Mouse (Mus musculus): ENCODE data around the gene Pes1. TPM values are rescaled to one million over a fixed set of nuclear protein-coding genes. Genes with fewer than 3 reads are reported as not detected.
A peak's percentile ranks its signal among the peaks of the same experiment; 100 is the strongest.
"Not testable (repeated sequence)": the region's sequence is repeated elsewhere in the genome, so short reads cannot be mapped to it uniquely, and the experiment has no call there.

Pes1 gene
- polyA plus RNA-seq, 1 experiment from 2014 or later: 73.8 TPM

DNA sequence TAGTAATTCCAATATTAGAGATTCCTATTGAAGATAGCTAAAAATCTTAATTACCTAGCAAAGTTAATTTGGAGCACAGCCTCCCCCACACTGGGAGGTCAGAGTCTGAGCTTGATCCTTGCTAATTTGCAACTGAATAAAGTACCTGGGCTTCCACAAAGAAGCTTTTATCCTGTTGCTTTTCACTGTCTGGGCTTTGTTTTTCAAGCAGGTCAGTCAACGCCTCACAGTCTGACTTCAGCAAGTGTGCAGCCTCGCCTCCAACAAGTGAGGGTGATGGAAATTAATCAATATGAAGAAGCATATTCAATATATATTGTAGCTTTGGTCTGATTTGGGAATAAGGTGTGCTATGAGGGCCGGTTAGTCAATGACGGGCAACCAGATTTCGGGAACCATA lies 8.9 kb upstream of the Pes1 start:
- H3K4me2 ChIP-seq (ENCODE audit: low read depth, low read length); H3K36me3 ChIP-seq (ENCODE audit: control insufficient read depth, insufficient read depth, low read length); H3K27me3 ChIP-seq (ENCODE audit: control insufficient read depth, insufficient read depth, low read length); ATAC-seq (ENCODE audit: insufficient read depth, low FRiP score); H3K9me3 ChIP-seq (replicated peaks; ENCODE audit: control insufficient read depth, low read length); H3K9ac ChIP-seq (ENCODE audit: low read length); H3K27ac ChIP-seq (ENCODE audit: low read length); H3K4me3 ChIP-seq (replicated peaks; ENCODE audit: low read length); H3K4me1 ChIP-seq (ENCODE audit: control insufficient read depth, insufficient read depth, low read length): not testable (repeated sequence)
- whole genome bisulfite sequencing: 81% methylated on average over 5 of the region's 5 CpGs

DNA sequence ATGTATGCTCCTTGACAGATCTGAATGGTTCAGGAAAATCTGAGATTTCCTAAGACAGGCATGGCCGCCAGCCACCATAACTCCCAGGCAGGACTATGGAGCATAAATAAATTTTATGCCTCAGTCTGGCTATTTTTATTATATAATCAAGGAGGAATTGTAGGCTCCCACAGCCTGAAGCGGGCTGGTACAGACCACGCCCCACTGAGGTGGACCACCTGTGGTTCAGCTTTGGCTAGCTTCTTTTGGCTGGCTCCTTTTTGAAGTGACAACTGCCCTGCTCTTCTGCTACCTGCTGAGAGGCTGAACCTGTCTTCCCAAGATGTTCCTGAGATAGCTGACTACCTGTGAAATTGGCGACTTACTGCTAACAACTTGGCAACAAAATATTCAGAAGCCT lies 8.4 kb upstream of the Pes1 start:
- H3K9ac ChIP-seq (ENCODE audit: low read length): not testable (repeated sequence)

DNA sequence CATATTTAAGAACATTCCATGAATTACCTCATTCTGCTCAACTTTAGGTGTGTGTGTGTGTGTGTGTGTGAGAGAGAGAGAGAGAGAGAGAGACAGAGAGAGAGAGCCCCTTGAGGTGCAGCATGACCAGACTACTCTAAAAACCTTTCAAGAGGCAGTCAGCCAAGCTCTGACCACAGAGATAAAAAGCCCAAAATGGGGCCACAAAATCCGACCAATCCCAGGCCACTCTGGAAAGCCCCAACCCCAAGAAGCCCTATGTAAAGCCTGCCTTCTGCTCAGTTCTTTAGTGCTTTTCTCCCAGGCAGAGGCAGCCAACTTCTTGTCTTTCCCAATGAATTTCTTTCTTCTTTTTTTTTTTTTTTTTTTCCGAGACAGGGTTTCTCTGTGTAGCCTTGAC lies 2.9 kb upstream of the Pes1 start:
- no peak overlapping the region for H3K4me2 ChIP-seq (ENCODE audit: low read depth, low read length)
- no peaks in the 10 kb centered on the region for H3K9me3 ChIP-seq (replicated peaks; ENCODE audit: control insufficient read depth, low read length)
- H3K36me3 ChIP-seq (ENCODE audit: control insufficient read depth, insufficient read depth, low read length): no peaks in the 10 kb centered on the region
- 44% methylated on average over 1 of the region's 2 CpGs for WGBS
- H3K4me1 ChIP-seq (ENCODE audit: control insufficient read depth, insufficient read depth, low read length): peaks cover 10% of the 10 kb centered on the region
- no peak for ATAC-seq (ENCODE audit: insufficient read depth, low FRiP score)
- H3K4me3 ChIP-seq (replicated peaks; ENCODE audit: low read length): no peak overlapping the region
- H3K27ac ChIP-seq (ENCODE audit: low read length): no peak overlapping the region
- no peak overlapping the region for H3K9ac ChIP-seq (ENCODE audit: low read length)
- H3K27me3 ChIP-seq (ENCODE audit: control insufficient read depth, insufficient read depth, low read length): no peaks in the 10 kb centered on the region

More for the DNA sequence above, 8.4 kb upstream of the Pes1 start:
- not testable (repeated sequence) for H3K36me3 ChIP-seq (ENCODE audit: control insufficient read depth, insufficient read depth, low read length); H3K9me3 ChIP-seq (replicated peaks; ENCODE audit: control insufficient read depth, low read length); H3K4me3 ChIP-seq (replicated peaks; ENCODE audit: low read length); H3K27me3 ChIP-seq (ENCODE audit: control insufficient read depth, insufficient read depth, low read length); H3K27ac ChIP-seq (ENCODE audit: low read length); H3K4me1 ChIP-seq (ENCODE audit: control insufficient read depth, insufficient read depth, low read length); H3K4me2 ChIP-seq (ENCODE audit: low read depth, low read length); ATAC-seq (ENCODE audit: insufficient read depth, low FRiP score)
- 80% methylated on average over 4 of the region's 4 CpGs for WGBS

DNA sequence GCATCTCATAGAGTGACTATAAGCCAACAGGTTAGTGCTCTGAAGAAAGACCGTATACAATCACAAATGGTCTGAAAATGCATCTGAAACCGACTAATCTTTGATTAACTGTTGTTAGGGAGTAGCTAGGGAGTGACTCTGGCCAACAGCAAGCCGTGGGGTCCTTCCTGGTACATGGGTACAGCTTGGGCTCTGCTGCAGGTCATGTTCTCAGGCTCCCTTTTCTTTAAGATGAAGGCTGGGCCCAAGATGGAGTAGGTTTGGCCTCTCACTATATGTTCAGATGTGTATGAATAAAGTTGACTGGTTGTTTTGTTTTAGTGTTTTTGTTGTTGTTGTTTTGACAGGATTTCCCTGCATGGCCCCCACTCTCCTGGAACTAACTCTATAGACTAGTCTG lies 2.0 kb upstream of the Pes1 start:
- Histone ChIP-seq H3K27ac (ENCODE audit: low read length) (no peak overlapping the region), H3K4me3 (replicated peaks; ENCODE audit: low read length) (no peak overlapping the region), H3K36me3 (ENCODE audit: control insufficient read depth, insufficient read depth, low read length) (no peaks in the 10 kb centered on the region), H3K9me3 (replicated peaks; ENCODE audit: control insufficient read depth, low read length) (no peaks in the 10 kb centered on the region), H3K4me2 (ENCODE audit: low read depth, low read length) (no peak overlapping the region), H3K9ac (ENCODE audit: low read length) (no peak overlapping the region), H3K4me1 (ENCODE audit: control insufficient read depth, insufficient read depth, low read length) (peaks cover 10% of the 10 kb centered on the region), H3K27me3 (ENCODE audit: control insufficient read depth, insufficient read depth, low read length) (no peaks in the 10 kb centered on the region)
- WGBS: 76% methylated on average over 3 of the region's 3 CpGs
- ATAC-seq (ENCODE audit: insufficient read depth, low FRiP score): no peak

DNA sequence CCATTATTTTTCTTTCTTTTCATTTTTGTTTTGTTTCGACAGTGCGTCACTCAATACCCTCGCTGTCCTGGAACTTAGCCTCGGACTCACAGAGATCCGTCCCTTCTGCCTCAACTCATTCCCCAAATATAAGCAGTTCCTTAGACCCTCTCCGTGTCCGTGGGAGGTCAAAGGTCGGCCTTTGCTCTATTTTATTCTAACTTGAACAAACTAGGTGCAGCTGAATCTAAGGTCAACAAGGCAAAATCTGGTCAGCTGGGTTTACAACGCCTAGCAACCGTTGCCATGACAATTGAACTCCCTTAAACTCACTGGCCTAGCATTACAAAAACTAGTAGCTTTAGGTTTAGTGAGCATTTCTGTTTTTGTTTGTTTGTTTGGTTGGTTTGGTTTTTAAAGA lies 620 bp upstream of the Pes1 start:
- Histone ChIP-seq H3K4me1 (ENCODE audit: control insufficient read depth, insufficient read depth, low read length) (peaks cover 10% of the 10 kb centered on the region), H3K36me3 (ENCODE audit: control insufficient read depth, insufficient read depth, low read length) (no peaks in the 10 kb centered on the region), H3K27me3 (ENCODE audit: control insufficient read depth, insufficient read depth, low read length) (no peaks in the 10 kb centered on the region), H3K9me3 (replicated peaks; ENCODE audit: control insufficient read depth, low read length) (no peaks in the 10 kb centered on the region), H3K27ac (ENCODE audit: low read length) (peak overlapping the region; percentile 55; the same call in 1 of the 2 replicates), H3K4me3 (replicated peaks; ENCODE audit: low read length) (peak overlapping the region; percentile 85), H3K9ac (ENCODE audit: low read length) (peak overlapping the region; percentile 89), H3K4me2 (ENCODE audit: low read depth, low read length) (peak overlapping the region; percentile 70)
- ATAC-seq (ENCODE audit: insufficient read depth, low FRiP score): peak; percentile 14; the same call in 1 of the 2 replicates
- WGBS: 78% methylated on average over 10 of the region's 10 CpGs

DNA sequence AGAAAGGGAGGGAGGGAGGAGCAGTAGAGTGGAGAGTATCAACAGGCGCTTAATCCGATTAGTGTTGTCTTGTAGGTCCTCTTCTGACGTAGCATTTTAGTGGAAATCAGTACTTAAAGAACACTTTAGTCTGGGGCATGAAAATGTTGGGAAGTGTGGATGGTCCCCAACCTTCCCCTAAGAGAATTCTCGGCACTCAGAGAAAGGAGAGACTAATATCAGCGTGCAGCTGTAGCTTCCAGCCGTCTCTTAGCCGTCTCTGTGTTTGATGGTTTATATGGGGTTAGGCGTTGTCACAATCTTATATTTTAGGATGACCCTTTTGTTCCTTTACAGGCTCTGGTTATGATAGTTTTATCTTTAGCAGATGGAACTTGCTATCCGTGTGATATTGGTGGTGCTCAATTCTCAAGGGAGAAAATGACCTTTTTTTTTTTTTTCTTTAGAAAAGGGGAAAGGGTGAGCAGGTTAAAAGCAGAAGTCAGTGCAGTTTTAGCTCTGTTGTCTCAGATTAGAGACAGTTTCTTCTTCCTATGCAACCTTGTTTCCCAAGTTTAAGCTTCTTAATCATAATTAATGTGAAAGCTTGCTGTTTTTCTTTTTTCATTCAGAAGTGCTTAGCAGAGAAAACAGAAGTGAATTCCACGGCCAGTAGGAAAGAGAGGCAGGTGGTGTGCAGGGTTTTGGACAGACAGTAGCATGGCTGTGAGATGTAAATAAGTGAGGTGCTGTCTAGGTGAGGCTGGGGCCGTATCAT lies 819 bp downstream of the Pes1 start:
- Histone ChIP-seq H3K4me2 (ENCODE audit: low read depth, low read length) (peak overlapping the region; percentile 70), H3K27me3 (ENCODE audit: control insufficient read depth, insufficient read depth, low read length) (no peaks in the 10 kb centered on the region), H3K4me3 (replicated peaks; ENCODE audit: low read length) (peak overlapping the region; percentile 85), H3K4me1 (ENCODE audit: control insufficient read depth, insufficient read depth, low read length) (peaks cover 10% of the 10 kb centered on the region), H3K9me3 (replicated peaks; ENCODE audit: control insufficient read depth, low read length) (no peaks in the 10 kb centered on the region), H3K36me3 (ENCODE audit: control insufficient read depth, insufficient read depth, low read length) (no peaks in the 10 kb centered on the region), H3K27ac (ENCODE audit: low read length) (peak overlapping the region; percentile 55), H3K9ac (ENCODE audit: low read length) (peak overlapping the region; percentile 89)
- ATAC-seq (ENCODE audit: insufficient read depth, low FRiP score): no peak
- 12% methylated on average over 11 of the region's 11 CpGs for WGBS

DNA sequence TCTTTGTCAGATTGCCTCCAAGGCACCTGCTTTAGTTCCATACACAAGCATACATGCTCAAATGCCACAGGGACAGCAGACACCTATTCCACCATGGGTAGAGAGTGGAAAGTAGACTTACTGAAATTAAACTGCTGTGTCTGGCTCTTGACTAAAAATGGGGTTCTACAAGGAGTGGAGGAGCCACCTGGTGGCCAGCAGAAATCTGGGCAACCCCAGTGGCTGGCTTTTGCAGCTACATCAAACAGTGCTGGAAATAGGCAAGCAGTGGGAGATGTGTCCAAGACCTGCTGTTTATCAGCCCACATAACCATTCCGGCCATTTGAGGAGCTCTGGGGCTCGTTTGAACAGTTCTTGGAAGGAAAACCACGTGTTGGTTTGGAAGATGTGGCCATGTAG lies 6.1 kb downstream of the Pes1 start:
- no peak for ATAC-seq (ENCODE audit: insufficient read depth, low FRiP score)
- Histone ChIP-seq H3K36me3 (ENCODE audit: control insufficient read depth, insufficient read depth, low read length) (peaks cover 33% of the 10 kb centered on the region), H3K4me3 (replicated peaks; ENCODE audit: low read length) (no peak overlapping the region), H3K9ac (ENCODE audit: low read length) (no peak overlapping the region), H3K4me1 (ENCODE audit: control insufficient read depth, insufficient read depth, low read length) (peaks cover 3% of the 10 kb centered on the region), H3K9me3 (replicated peaks; ENCODE audit: control insufficient read depth, low read length) (no peaks in the 10 kb centered on the region), H3K27me3 (ENCODE audit: control insufficient read depth, insufficient read depth, low read length) (no peaks in the 10 kb centered on the region), H3K4me2 (ENCODE audit: low read depth, low read length) (no peak overlapping the region), H3K27ac (ENCODE audit: low read length) (no peak overlapping the region)
- WGBS: 90% methylated on average over 3 of the region's 3 CpGs

DNA sequence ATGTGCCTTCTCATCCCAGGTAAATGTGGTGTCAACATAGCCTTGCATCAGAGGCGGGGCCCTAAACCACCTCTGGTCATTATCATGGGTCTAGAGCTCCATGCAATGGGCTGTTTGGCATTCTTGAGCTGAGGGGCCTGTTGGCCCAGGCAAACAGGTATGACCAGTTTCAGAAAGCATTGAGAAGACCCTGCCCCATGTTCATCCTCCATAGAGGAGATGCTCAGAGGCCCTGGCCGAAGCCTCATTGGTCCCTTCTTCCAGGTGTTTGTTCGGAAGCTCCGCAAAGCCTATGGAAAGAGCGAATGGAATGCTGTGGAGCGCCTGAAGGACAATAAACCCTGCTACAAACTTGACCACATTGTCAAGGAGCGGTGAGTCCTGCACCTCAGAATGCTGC lies 6.6 kb downstream of the Pes1 start:
- 93% methylated on average over 7 of the region's 7 CpGs for WGBS
- no peak overlapping the region for H3K27ac ChIP-seq (ENCODE audit: low read length)
- H3K4me3 ChIP-seq (replicated peaks; ENCODE audit: low read length): no peak overlapping the region
- H3K9ac ChIP-seq (ENCODE audit: low read length): no peak overlapping the region
- H3K4me2 ChIP-seq (ENCODE audit: low read depth, low read length): no peak overlapping the region
- no peak for ATAC-seq (ENCODE audit: insufficient read depth, low FRiP score)
- no peaks in the 10 kb centered on the region for H3K9me3 ChIP-seq (replicated peaks; ENCODE audit: control insufficient read depth, low read length)
- peaks cover 37% of the 10 kb centered on the region for H3K36me3 ChIP-seq (ENCODE audit: control insufficient read depth, insufficient read depth, low read length)
- H3K4me1 ChIP-seq (ENCODE audit: control insufficient read depth, insufficient read depth, low read length): no peaks in the 10 kb centered on the region; the same call in 1 of the 2 replicates
- no peaks in the 10 kb centered on the region for H3K27me3 ChIP-seq (ENCODE audit: control insufficient read depth, insufficient read depth, low read length)

DNA sequence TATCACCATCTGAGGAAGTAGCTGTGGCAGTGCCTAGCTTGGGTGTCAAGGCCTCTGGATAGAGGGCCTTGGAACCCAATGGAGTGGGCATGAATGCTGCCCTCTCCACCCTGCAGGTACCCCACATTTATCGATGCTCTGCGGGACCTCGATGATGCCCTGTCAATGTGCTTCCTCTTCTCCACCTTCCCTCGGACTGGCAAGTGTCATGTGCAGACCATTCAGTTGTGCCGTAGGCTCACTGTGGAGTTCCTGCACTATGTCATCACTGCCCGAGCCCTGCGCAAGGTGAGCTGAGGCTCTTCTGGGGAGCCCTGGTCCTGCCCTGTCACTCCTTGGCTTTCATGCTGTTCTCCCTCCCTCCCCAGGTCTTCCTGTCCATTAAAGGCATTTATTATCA lies 9.3 kb downstream of the Pes1 start:
- Histone ChIP-seq H3K27me3 (ENCODE audit: control insufficient read depth, insufficient read depth, low read length) (no peaks in the 10 kb centered on the region), H3K27ac (ENCODE audit: low read length) (no peak overlapping the region), H3K9me3 (replicated peaks; ENCODE audit: control insufficient read depth, low read length) (no peaks in the 10 kb centered on the region), H3K36me3 (ENCODE audit: control insufficient read depth, insufficient read depth, low read length) (peaks cover 44% of the 10 kb centered on the region), H3K9ac (ENCODE audit: low read length) (no peak overlapping the region), H3K4me2 (ENCODE audit: low read depth, low read length) (no peak overlapping the region), H3K4me3 (replicated peaks; ENCODE audit: low read length) (no peak overlapping the region), H3K4me1 (ENCODE audit: control insufficient read depth, insufficient read depth, low read length) (no peaks in the 10 kb centered on the region)
- ATAC-seq (ENCODE audit: insufficient read depth, low FRiP score): no peak
- 96% methylated on average over 7 of the region's 7 CpGs for WGBS

All from stomach, embryonic 16.5 days (tissue).